11 mouse cellular contexts compared by ENCODE assay signal in the genomic region with DNA sequence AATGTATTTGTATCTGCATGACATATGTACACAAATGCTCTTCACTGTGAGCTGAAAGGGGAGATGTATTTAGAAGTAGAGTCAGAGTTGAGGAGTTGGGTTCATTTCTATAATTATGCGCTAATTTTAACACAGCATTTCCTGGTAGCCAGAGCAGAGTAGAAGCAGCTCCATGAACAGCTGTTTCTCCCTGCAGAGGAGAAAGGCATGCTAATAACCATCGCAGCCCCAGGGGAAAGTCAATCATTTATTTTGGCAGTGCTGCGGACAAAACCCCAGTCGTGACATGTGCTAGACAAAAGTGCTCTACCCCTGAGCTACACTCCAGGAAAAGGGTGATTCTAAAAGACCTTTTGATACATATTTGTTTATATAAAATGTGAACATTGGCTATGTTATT.
DNase-seq lines count a peak whose midpoint lies in the region; ATAC-seq and TF ChIP-seq lines count a peak whose summit lies in the region.
"Had no signal": no experiment of that assay in that cellular context is flagged by ENCODE, and none has a peak within 500 bp of the region (broad histone marks: within the 10 kb centered on the region; RNA-seq: fewer than 3 reads in every experiment).

No protein-coding gene starts in this region.

- H3K27ac ChIP-seq in kidney, adult 2 months (ENCODE audit: insufficient read depth, low read depth, low read length), result no peak overlapping the region
- H3K27ac ChIP-seq in limb, embryonic 14.5 days (replicated peaks; ENCODE audit: low read depth, low read length), result no peak overlapping the region
- H3K27ac ChIP-seq: liver, embryonic 14.5 days; stomach, embryonic 15.5 days had no signal

- H3K9me3 ChIP-seq in limb, embryonic 14.5 days (ENCODE audit: control insufficient read depth, low read length), result no peaks in the 10 kb centered on the region
- H3K9me3 ChIP-seq: stomach, embryonic 15.5 days had no signal

- intact Hi-C loops in heart, postnatal 10 days (cut with DNase I), result no loop called here

- H3K36me3 ChIP-seq in kidney, adult 2 months (ENCODE audit: control insufficient read depth, insufficient read depth, low read length), result no peaks in the 10 kb centered on the region
- no peaks in the 10 kb centered on the region for H3K36me3 ChIP-seq in limb, embryonic 14.5 days (ENCODE audit: control insufficient read depth, insufficient read depth, low read length)
- H3K36me3 ChIP-seq: stomach, embryonic 15.5 days had no signal

- WGBS in kidney, adult 2 months, result 18% methylated on average over 4 of the region's 4 CpGs
- WGBS in limb, embryonic 14.5 days, result 33% methylated on average over 4 of the region's 4 CpGs

- ATAC-seq in limb, embryonic 14.5 days (ENCODE audit: low FRiP score, low read depth), result peak; percentile 47; the same call in 1 of the 2 replicates

- no peak overlapping the region for H3K4me2 ChIP-seq in limb, embryonic 14.5 days (replicated peaks; ENCODE audit: low read depth, low read length, severe bottlenecking)
- H3K4me2 ChIP-seq: stomach, embryonic 15.5 days had no signal

- H3K4me3 ChIP-seq in kidney, adult 2 months (ENCODE audit: insufficient read depth, low read depth, low read length), result no peak overlapping the region
- no peak overlapping the region for H3K4me3 ChIP-seq in limb, embryonic 14.5 days (replicated peaks; ENCODE audit: low read length)
- H3K4me3 ChIP-seq: stomach, embryonic 15.5 days had no signal

- no peaks in the 10 kb centered on the region for H3K27me3 ChIP-seq in kidney, adult 2 months (replicated peaks; ENCODE audit: control insufficient read depth, insufficient read depth, low read length)
- H3K27me3 ChIP-seq in limb, embryonic 14.5 days (ENCODE audit: control insufficient read depth, insufficient read depth, low read length), result no peaks in the 10 kb centered on the region
- H3K27me3 ChIP-seq: stomach, embryonic 15.5 days had no signal

- no peaks in the 10 kb centered on the region for H3K4me1 ChIP-seq in kidney, adult 2 months (ENCODE audit: control insufficient read depth, insufficient read depth, low read length)
- H3K4me1 ChIP-seq in limb, embryonic 14.5 days (ENCODE audit: control insufficient read depth, insufficient read depth, low read length), result no peaks in the 10 kb centered on the region
- H3K4me1 ChIP-seq: stomach, embryonic 15.5 days had no signal

- TF ChIP-seq POLR2A in kidney, adult 2 months (IDR thresholded peaks at IDR 0.05; ENCODE audit: low read depth, low read length), result no peak
- no peak for TF ChIP-seq POLR2A in limb, embryonic 14.5 days (IDR thresholded peaks at IDR 0.05; ENCODE audit: borderline replicate concordance, extremely low read depth, insufficient read depth, insufficient read length)

- peak; percentile 39 to 45 for DNase-seq in heart, postnatal 10 days
- DNase-seq in heart, adult 9 months (ENCODE audit: low spot score in 2 of 2), result no peak
- peak; percentile 7 for DNase-seq in embryo, embryonic 11.5 days (ENCODE audit: low read depth, low spot score)
- peak; percentile 78 for DNase-seq in kidney, adult 2 months
- DNase-seq in limb, embryonic 14.5 days (ENCODE audit: low spot score), result peak; percentile 52
- DNase-seq in adrenal gland, adult 2 months, result no peak
- no peak for DNase-seq in lung, postnatal 4 days
- DNase-seq: heart, postnatal 36 days; layer of hippocampus, adult 9-11 months had no signal

- no peak overlapping the region for H3K9ac ChIP-seq in limb, embryonic 14.5 days (ENCODE audit: low read depth, low read length, severe bottlenecking)
- H3K9ac ChIP-seq: liver, embryonic 14.5 days; stomach, embryonic 15.5 days had no signal

- no peak for TF ChIP-seq CTCF in kidney, adult 2 months (conservative IDR thresholded peaks at IDR 0.05; ENCODE audit: insufficient read depth, insufficient read length, low read depth, low read length)

Comparison
In these comparisons a context has a peak if more than half of its experiments do, and no peak if none do; other contexts are left out.
1. DNase-seq: peak in heart, postnatal 10 days (2 of 2), embryo, embryonic 11.5 days (single experiment), kidney, adult 2 months (single experiment) and limb, embryonic 14.5 days (single experiment); none in heart, adult 9 months (0 of 2), adrenal gland, adult 2 months (single experiment) and lung, postnatal 4 days (0 of 2).